Mouse (Mus musculus): ENCODE measurements at regions not wholly inside any gene's neighbourhood (a gene's known extent, or its start where the extent isn't known, plus 50 kb on each side); places are given as distances from the start of the nearest gene placed in this dataset.

- Histone ChIP-seq H3K36me3 (ENCODE audit: control insufficient read depth, insufficient read depth, low read length, poor library complexity, severe bottlenecking) (no peaks in the 10 kb centered on the region), H3K4me3 (ENCODE audit: low read depth, low read length) (no peak overlapping the region), H3K27me3 (ENCODE audit: control insufficient read depth, insufficient read depth, low read length, poor library complexity, severe bottlenecking) (no peaks in the 10 kb centered on the region), H3K9ac (ENCODE audit: low read depth, poor library complexity, severe bottlenecking) (no peak overlapping the region), H3K4me1 (ENCODE audit: control insufficient read depth, insufficient read depth, low read length) (no peaks in the 10 kb centered on the region), H3K9me3 (replicated peaks; ENCODE audit: control insufficient read depth, insufficient read depth, low read length, poor library complexity, severe bottlenecking) (no peaks in the 10 kb centered on the region), H3K27ac (ENCODE audit: insufficient read depth, low read length) (no peak overlapping the region)
- TF ChIP-seq CTCF (IDR thresholded peaks at IDR 0.05; ENCODE audit: low read depth, low read length) = no peak
- no peak for TF ChIP-seq POLR2A (IDR thresholded peaks at IDR 0.05; ENCODE audit: insufficient read depth, low read length)
- TF ChIP-seq EP300 (IDR thresholded peaks at IDR 0.05; ENCODE audit: insufficient read depth, low read depth, low read length) = no peak
Observed at GRCm38 (mm10) chr13:15802043-15802795, 209.4 kb upstream of the Inhba start.

GRCm38 (mm10) chr13:15803965-15804364, 207.7 kb upstream of the Inhba start:
- Histone ChIP-seq H3K36me3 (ENCODE audit: control insufficient read depth, insufficient read depth, low read length, poor library complexity, severe bottlenecking) (no peaks in the 10 kb centered on the region), H3K27ac (ENCODE audit: insufficient read depth, low read length) (no peak overlapping the region), H3K9me3 (replicated peaks; ENCODE audit: control insufficient read depth, insufficient read depth, low read length, poor library complexity, severe bottlenecking) (no peaks in the 10 kb centered on the region), H3K9ac (ENCODE audit: low read depth, poor library complexity, severe bottlenecking) (no peak overlapping the region), H3K4me3 (ENCODE audit: low read depth, low read length) (no peak overlapping the region), H3K27me3 (ENCODE audit: control insufficient read depth, insufficient read depth, low read length, poor library complexity, severe bottlenecking) (no peaks in the 10 kb centered on the region), H3K4me1 (ENCODE audit: control insufficient read depth, insufficient read depth, low read length) (no peaks in the 10 kb centered on the region)
- TF ChIP-seq POLR2A (IDR thresholded peaks at IDR 0.05; ENCODE audit: insufficient read depth, low read length) (no peak), CTCF (IDR thresholded peaks at IDR 0.05; ENCODE audit: low read depth, low read length) (no peak), EP300 (IDR thresholded peaks at IDR 0.05; ENCODE audit: insufficient read depth, low read depth, low read length) (no peak)

- Histone ChIP-seq H3K36me3 (ENCODE audit: control insufficient read depth, insufficient read depth, low read length, poor library complexity, severe bottlenecking) (no peaks in the 10 kb centered on the region), H3K4me1 (ENCODE audit: control insufficient read depth, insufficient read depth, low read length) (no peaks in the 10 kb centered on the region), H3K9ac (ENCODE audit: low read depth, poor library complexity, severe bottlenecking) (no peak overlapping the region), H3K4me3 (ENCODE audit: low read depth, low read length) (no peak overlapping the region), H3K9me3 (replicated peaks; ENCODE audit: control insufficient read depth, insufficient read depth, low read length, poor library complexity, severe bottlenecking) (no peaks in the 10 kb centered on the region), H3K27me3 (ENCODE audit: control insufficient read depth, insufficient read depth, low read length, poor library complexity, severe bottlenecking) (no peaks in the 10 kb centered on the region), H3K27ac (ENCODE audit: insufficient read depth, low read length) (no peak overlapping the region)
- TF ChIP-seq POLR2A (IDR thresholded peaks at IDR 0.05; ENCODE audit: insufficient read depth, low read length) (no peak), CTCF (IDR thresholded peaks at IDR 0.05; ENCODE audit: low read depth, low read length) (no peak)
Observed at GRCm38 (mm10) chr13:15806925-15807324, 204.7 kb upstream of the Inhba start.

GRCm38 (mm10) chr13:15822261-15822850, 189.3 kb upstream of the Inhba start:
- Histone ChIP-seq H3K9me3 (replicated peaks; ENCODE audit: control insufficient read depth, insufficient read depth, low read length, poor library complexity, severe bottlenecking) (no peaks in the 10 kb centered on the region), H3K27me3 (ENCODE audit: control insufficient read depth, insufficient read depth, low read length, poor library complexity, severe bottlenecking) (no peaks in the 10 kb centered on the region), H3K9ac (ENCODE audit: low read depth, poor library complexity, severe bottlenecking) (no peak overlapping the region), H3K4me1 (ENCODE audit: control insufficient read depth, insufficient read depth, low read length) (no peaks in the 10 kb centered on the region), H3K27ac (ENCODE audit: insufficient read depth, low read length) (peak overlapping the region; percentile 61), H3K4me3 (ENCODE audit: low read depth, low read length) (no peak overlapping the region), H3K36me3 (ENCODE audit: control insufficient read depth, insufficient read depth, low read length, poor library complexity, severe bottlenecking) (no peaks in the 10 kb centered on the region)
- TF ChIP-seq EP300 (IDR thresholded peaks at IDR 0.05; ENCODE audit: insufficient read depth, low read depth, low read length) (0 out of 2 replicates have a peak, but pooled peaks have one; percentile 41), CTCF (IDR thresholded peaks at IDR 0.05; ENCODE audit: low read depth, low read length) (no peak)

GRCm38 (mm10) chr13:15845806-15846205, 165.8 kb upstream of the Inhba start:
- Histone ChIP-seq H3K4me3 (ENCODE audit: low read depth, low read length) (no peak overlapping the region), H3K9ac (ENCODE audit: low read depth, poor library complexity, severe bottlenecking) (no peak overlapping the region), H3K9me3 (replicated peaks; ENCODE audit: control insufficient read depth, insufficient read depth, low read length, poor library complexity, severe bottlenecking) (no peaks in the 10 kb centered on the region), H3K27ac (ENCODE audit: insufficient read depth, low read length) (no peak overlapping the region), H3K4me1 (ENCODE audit: control insufficient read depth, insufficient read depth, low read length) (no peaks in the 10 kb centered on the region), H3K27me3 (ENCODE audit: control insufficient read depth, insufficient read depth, low read length, poor library complexity, severe bottlenecking) (no peaks in the 10 kb centered on the region), H3K36me3 (ENCODE audit: control insufficient read depth, insufficient read depth, low read length, poor library complexity, severe bottlenecking) (no peaks in the 10 kb centered on the region)
- TF ChIP-seq POLR2A (IDR thresholded peaks at IDR 0.05; ENCODE audit: insufficient read depth, low read length) (no peak), EP300 (IDR thresholded peaks at IDR 0.05; ENCODE audit: insufficient read depth, low read depth, low read length) (no peak), CTCF (IDR thresholded peaks at IDR 0.05; ENCODE audit: low read depth, low read length) (no peak)

- H3K27me3 ChIP-seq (ENCODE audit: control insufficient read depth, insufficient read depth, low read length, poor library complexity, severe bottlenecking) = no peaks in the 10 kb centered on the region
- no peak for TF ChIP-seq EP300 (IDR thresholded peaks at IDR 0.05; ENCODE audit: insufficient read depth, low read depth, low read length)
- no peak for TF ChIP-seq CTCF (IDR thresholded peaks at IDR 0.05; ENCODE audit: low read depth, low read length)
- TF ChIP-seq POLR2A (IDR thresholded peaks at IDR 0.05; ENCODE audit: insufficient read depth, low read length) = no peak
- no peak overlapping the region for H3K27ac ChIP-seq (ENCODE audit: insufficient read depth, low read length)
- H3K4me1 ChIP-seq (ENCODE audit: control insufficient read depth, insufficient read depth, low read length) = no peaks in the 10 kb centered on the region
- H3K36me3 ChIP-seq (ENCODE audit: control insufficient read depth, insufficient read depth, low read length, poor library complexity, severe bottlenecking) = no peaks in the 10 kb centered on the region
- no peaks in the 10 kb centered on the region for H3K9me3 ChIP-seq (replicated peaks; ENCODE audit: control insufficient read depth, insufficient read depth, low read length, poor library complexity, severe bottlenecking)
- H3K4me3 ChIP-seq (ENCODE audit: low read depth, low read length) = no peak overlapping the region
- no peak overlapping the region for H3K9ac ChIP-seq (ENCODE audit: low read depth, poor library complexity, severe bottlenecking)
Observed at GRCm38 (mm10) chr13:15848017-15848416, 163.6 kb upstream of the Inhba start.

All from ES-Bruce4 (cell line).